Mouse (Mus musculus) myocyte (in vitro differentiated cells): ENCODE data around the gene Aldh16a1. TPM values are rescaled to one million over a fixed set of nuclear protein-coding genes. Genes with fewer than 3 reads are reported as not detected.

Experiments used
- H3K27me3 ChIP-seq: one replicate; pipeline ENCODE4 v1.6.1; 2011; ENCODE audit not compliant: control insufficient read depth, insufficient read depth, insufficient read length
- H3K36me3 ChIP-seq: one replicate; pipeline ENCODE4 v1.6.1; 2011; ENCODE audit not compliant: control insufficient read depth, insufficient read depth
- H3K4me2 ChIP-seq: one replicate; pipeline ENCODE4 v1.6.1; 2011; ENCODE audit warnings: low read depth, control low read depth
- H3K4me3 ChIP-seq: one replicate; pipeline ENCODE4 v1.5.1; 2011; ENCODE audit warnings: mild to moderate bottlenecking, control low read depth, moderate library complexity
- H3K79me2 ChIP-seq: one replicate; pipeline ENCODE4 v1.6.1; 2011; ENCODE audit not compliant: control insufficient read depth, insufficient read depth
- H3ac ChIP-seq: one replicate; pipeline ENCODE4 v1.6.1; 2011; ENCODE audit not compliant: control insufficient read depth, insufficient read length
- CEBPB ChIP-seq: IDR thresholded peaks from 2 replicates; pipeline ENCODE4 v1.6.1; 2011; ENCODE audit warnings: mild to moderate bottlenecking, moderate library complexity; ENCODE audit not compliant: poor library complexity, insufficient read depth, severe bottlenecking
- E2F4 ChIP-seq: IDR thresholded peaks from one replicate; pipeline ENCODE4 v1.6.1; 2011; ENCODE audit warnings: mild to moderate bottlenecking, control low read depth, moderate library complexity; ENCODE audit not compliant: insufficient read depth
- MAX ChIP-seq: IDR thresholded peaks from one replicate; pipeline ENCODE4 v1.6.1; 2011; ENCODE audit warnings: low read depth, mild to moderate bottlenecking, control low read depth
- MYOD1 ChIP-seq, 3 experiments: IDR thresholded peaks; one replicate each; pipeline ENCODE4 v1.6.1; 2011; ENCODE audit warnings: control low read depth in 2 of 3, low read depth in 2 of 3, mild to moderate bottlenecking in 2 of 3, moderate library complexity in 1 of 3; ENCODE audit not compliant: insufficient read length in 2 of 3, control insufficient read depth in 1 of 3
- MYOG ChIP-seq, 3 experiments: IDR thresholded peaks; one replicate each; pipeline ENCODE4 v1.6.1; 2011; ENCODE audit warnings: control low read depth in 2 of 3, low read depth in 2 of 3, mild to moderate bottlenecking in 2 of 3; ENCODE audit not compliant: insufficient read length in 2 of 3, control insufficient read depth in 1 of 3, insufficient read depth in 1 of 3
- POLR2A ChIP-seq: IDR thresholded peaks from one replicate; pipeline ENCODE4 v1.6.1; 2011; ENCODE audit warnings: low read depth, mild to moderate bottlenecking, control low read depth, moderate library complexity; ENCODE audit not compliant: insufficient read length
- POLR2AphosphoS2 ChIP-seq: IDR thresholded peaks from one replicate; pipeline ENCODE4 v1.6.1; 2011; ENCODE audit warnings: low read depth, control low read depth; ENCODE audit not compliant: insufficient read length
- REST ChIP-seq: IDR thresholded peaks from one replicate; pipeline ENCODE4 v1.6.1; 2011; ENCODE audit warnings: mild to moderate bottlenecking, control low read depth, moderate library complexity; ENCODE audit not compliant: insufficient read depth, insufficient read length
- SRF ChIP-seq: IDR thresholded peaks from one replicate; pipeline ENCODE4 v1.6.1; 2011; ENCODE audit warnings: low read depth; ENCODE audit not compliant: control insufficient read depth, insufficient read length
- TCF12 ChIP-seq: IDR thresholded peaks from one replicate; pipeline ENCODE4 v1.6.1; 2011; ENCODE audit warnings: mild to moderate bottlenecking, control low read depth; ENCODE audit not compliant: poor library complexity, insufficient read depth, severe bottlenecking
- TCF3 ChIP-seq: IDR thresholded peaks from one replicate; pipeline ENCODE4 v1.6.1; 2011; ENCODE audit warnings: low read depth, control low read depth; ENCODE audit not compliant: insufficient read length
- USF1 ChIP-seq: IDR thresholded peaks from one replicate; pipeline ENCODE4 v1.6.1; 2011; ENCODE audit warnings: low read depth, mild to moderate bottlenecking, control low read depth, moderate library complexity
- polyA plus RNA-seq: library from polyadenylated mRNA; unstranded; fragments of >200 nt; fragmentation: generic; extraction: Trizol; gene quantifications from one replicate; pipeline ENCODE4 v1.2.1, GENCODE M21; 2012; ENCODE audit warnings: missing spikeins

Gene Aldh16a1
- polyA plus RNA-seq, 1 experiment: 29.0 TPM

GRCm38 (mm10) chr7:45147267-45147666 lies 7.1 kb downstream of the Aldh16a1 start:
- H3K36me3 ChIP-seq: peaks cover 4% of the 10 kb centered on the region
- H3K4me3 ChIP-seq: no peak overlapping the region
- no peak overlapping the region for H3K4me2 ChIP-seq
- TF ChIP-seq MAX (no peak), E2F4 (no peak), POLR2AphosphoS2 (no peak), USF1 (no peak), CEBPB (no peak), TCF3 (no peak), MYOG (IDR thresholded peaks at IDR 0.05; ENCODE audit: control insufficient read depth in 1 of 3, insufficient read depth in 1 of 3, insufficient read length in 2 of 3, low read depth in 2 of 3) (no peak), POLR2A (no peak), SRF (no peak), TCF12 (no peak), REST (no peak), MYOD1 (IDR thresholded peaks at IDR 0.05; ENCODE audit: control insufficient read depth in 1 of 3, insufficient read length in 2 of 3, low read depth in 2 of 3) (no peak)
- H3K27me3 ChIP-seq: no peaks in the 10 kb centered on the region
- no peak overlapping the region for H3ac ChIP-seq
- H3K79me2 ChIP-seq: no peaks in the 10 kb centered on the region

GRCm38 (mm10) chr7:45145460-45145859 lies 8.9 kb downstream of the Aldh16a1 start:
- peaks cover 4% of the 10 kb centered on the region for H3K36me3 ChIP-seq

DNA sequence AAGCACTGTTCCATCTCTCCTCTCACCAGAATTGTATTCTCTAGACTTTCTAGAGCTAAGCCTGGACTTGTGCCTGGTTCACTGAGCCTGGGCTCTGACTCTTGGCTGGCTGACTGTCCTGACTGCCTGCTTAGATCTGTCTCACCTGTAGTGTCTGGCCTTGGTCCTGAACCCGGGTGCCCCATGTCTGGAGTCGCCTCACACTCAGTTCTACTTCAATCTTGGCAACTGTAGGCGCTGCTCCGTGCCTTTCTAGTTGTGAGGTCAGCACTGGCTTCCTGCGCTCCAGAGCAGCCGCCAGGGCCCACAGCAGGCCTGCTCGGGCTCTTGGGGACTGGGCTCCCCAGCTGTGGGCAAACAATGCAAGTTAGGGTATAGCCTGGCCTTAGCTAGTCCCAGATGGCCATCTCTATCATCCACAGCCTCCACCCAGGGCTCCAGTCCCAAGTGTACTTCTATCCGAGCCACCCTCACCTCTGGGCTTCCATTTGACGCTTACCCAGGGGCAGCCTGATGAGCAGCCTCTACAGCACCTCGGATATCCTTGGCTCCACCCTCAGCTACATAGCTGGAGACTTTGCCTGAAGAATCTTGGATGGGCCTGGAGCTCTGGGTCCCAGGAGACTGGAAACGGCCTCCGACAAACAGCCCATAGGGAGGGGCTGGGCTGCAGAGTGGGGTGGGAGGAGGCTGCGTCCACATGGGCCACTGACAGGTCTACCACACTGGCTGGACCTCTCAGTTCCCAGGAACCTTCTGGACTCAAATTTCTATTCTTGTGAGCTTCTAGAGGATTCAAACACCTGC lies 9.8 kb downstream of the Aldh16a1 start:
- TF ChIP-seq POLR2AphosphoS2 (no peak), E2F4 (no peak), REST (no peak), POLR2A (no peak), TCF3 (no peak), USF1 (no peak), MYOG (IDR thresholded peaks at IDR 0.05; ENCODE audit: control insufficient read depth in 1 of 3, insufficient read depth in 1 of 3, insufficient read length in 2 of 3, low read depth in 2 of 3) (no peak), MYOD1 (IDR thresholded peaks at IDR 0.05; ENCODE audit: control insufficient read depth in 1 of 3, insufficient read length in 2 of 3, low read depth in 2 of 3) (no peak), CEBPB (no peak), TCF12 (no peak), SRF (no peak), MAX (no peak)

More at GRCm38 (mm10) chr7:45145460-45145859, 8.9 kb downstream of the Aldh16a1 start:
- Histone ChIP-seq H3ac (no peak overlapping the region), H3K4me2 (no peak overlapping the region), H3K4me3 (no peak overlapping the region), H3K79me2 (no peaks in the 10 kb centered on the region), H3K27me3 (no peaks in the 10 kb centered on the region)
- no peak for TF ChIP-seq TCF12
- no peak for TF ChIP-seq MYOD1 (IDR thresholded peaks at IDR 0.05; ENCODE audit: control insufficient read depth in 1 of 3, insufficient read length in 2 of 3, low read depth in 2 of 3)
- TF ChIP-seq POLR2AphosphoS2: no peak
- no peak for TF ChIP-seq REST
- no peak for TF ChIP-seq MYOG (IDR thresholded peaks at IDR 0.05; ENCODE audit: control insufficient read depth in 1 of 3, insufficient read depth in 1 of 3, insufficient read length in 2 of 3, low read depth in 2 of 3)
- TF ChIP-seq CEBPB: no peak
- TF ChIP-seq POLR2A: no peak
- TF ChIP-seq MAX: no peak
- TF ChIP-seq USF1: no peak
- no peak for TF ChIP-seq SRF
- no peak for TF ChIP-seq TCF3

DNA sequence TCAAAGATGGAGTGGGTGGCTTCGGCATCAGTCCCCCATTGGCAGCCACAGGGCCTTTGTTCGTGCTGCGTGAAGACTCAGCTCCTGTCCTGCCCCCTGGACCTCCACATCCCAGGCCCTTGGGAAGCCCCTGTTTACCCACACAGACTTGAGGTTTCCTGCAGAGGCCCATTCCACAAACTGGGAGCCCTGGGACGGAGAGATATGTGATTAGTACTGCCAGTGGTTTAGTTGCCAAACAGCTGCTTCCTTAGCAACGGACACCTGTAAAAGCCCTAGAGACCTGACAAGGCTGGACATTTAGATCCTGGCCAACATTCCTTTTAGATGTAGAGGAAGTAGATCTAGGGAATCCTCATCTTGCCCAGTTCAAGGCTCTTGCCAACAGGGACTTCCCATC lies 12.5 kb downstream of the Aldh16a1 start:
- TF ChIP-seq TCF3 (no peak), POLR2AphosphoS2 (no peak), POLR2A (no peak)
- Histone ChIP-seq H3K36me3 (peaks cover 4% of the 10 kb centered on the region), H3K4me2 (no peak overlapping the region), H3K4me3 (no peak overlapping the region), H3K79me2 (no peaks in the 10 kb centered on the region), H3K27me3 (no peaks in the 10 kb centered on the region), H3ac (no peak overlapping the region)

More for the DNA sequence above, 9.8 kb downstream of the Aldh16a1 start:
- H3K27me3 ChIP-seq: no peaks in the 10 kb centered on the region
- H3K36me3 ChIP-seq: peaks cover 4% of the 10 kb centered on the region
- no peak overlapping the region for H3K4me3 ChIP-seq
- no peak overlapping the region for H3K4me2 ChIP-seq
- no peak overlapping the region for H3ac ChIP-seq
- H3K79me2 ChIP-seq: no peaks in the 10 kb centered on the region

- no peak overlapping the region for H3K4me2 ChIP-seq
- no peak overlapping the region for H3K4me3 ChIP-seq
- TF ChIP-seq MAX: no peak
- no peak for TF ChIP-seq USF1
- no peak for TF ChIP-seq TCF12
- no peak for TF ChIP-seq TCF3
- no peak for TF ChIP-seq SRF
- TF ChIP-seq CEBPB: no peak
- TF ChIP-seq POLR2A: no peak
- TF ChIP-seq REST: no peak
- TF ChIP-seq POLR2AphosphoS2: no peak
- H3K27me3 ChIP-seq: no peaks in the 10 kb centered on the region
- H3K79me2 ChIP-seq: no peaks in the 10 kb centered on the region
- H3ac ChIP-seq: no peak overlapping the region
- peaks cover 4% of the 10 kb centered on the region for H3K36me3 ChIP-seq
Observed at GRCm38 (mm10) chr7:45141319-45141718, 13.1 kb downstream of the Aldh16a1 start.
